In genomic region chr11:82870173-82871030, GRCm38 (mm10) we compare ENCODE assay signal across 8 mouse cellular contexts. TPM values are rescaled to one million over a fixed set of nuclear protein-coding genes. Genes with fewer than 3 reads are reported as not detected.
A peak's percentile ranks its signal among the peaks of the same experiment; 100 is the strongest.
DNase-seq lines count a peak whose midpoint lies in the region; ATAC-seq and TF ChIP-seq lines count a peak whose summit lies in the region.

No protein-coding gene starts in this region.

- H3K4me3 ChIP-seq in thymus, adult 2 months (ENCODE audit: control insufficient read depth, insufficient read depth, low read length) = peak overlapping the region; percentile 83
- H3K4me3 ChIP-seq in embryonic facial prominence, embryonic 10.5 days = peak overlapping the region; percentile 88
- peak overlapping the region; percentile 93 for H3K4me3 ChIP-seq in intestine, embryonic 15.5 days (replicated peaks)
- H3K4me3 ChIP-seq in limb, embryonic 11.5 days (ENCODE audit: low read depth, low read length) = peak overlapping the region; percentile 80
- peak overlapping the region; percentile 66 for H3K4me3 ChIP-seq in midbrain, embryonic 11.5 days (ENCODE audit: low read depth, low read length)
- peak overlapping the region; percentile 89 for H3K4me3 ChIP-seq in small intestine, adult 2 months (ENCODE audit: low read depth, low read length)

- no peaks in the 10 kb centered on the region for H3K27me3 ChIP-seq in thymus, adult 2 months (ENCODE audit: control insufficient read depth, insufficient read depth, low read length)
- H3K27me3 ChIP-seq in embryonic facial prominence, embryonic 10.5 days (replicated peaks; ENCODE audit: low read depth, poor library complexity, severe bottlenecking) = no peaks in the 10 kb centered on the region
- H3K27me3 ChIP-seq in intestine, embryonic 15.5 days (replicated peaks) = no peaks in the 10 kb centered on the region
- no peaks in the 10 kb centered on the region for H3K27me3 ChIP-seq in limb, embryonic 11.5 days (ENCODE audit: control insufficient read depth, insufficient read depth, low read length)
- no peaks in the 10 kb centered on the region for H3K27me3 ChIP-seq in midbrain, embryonic 11.5 days (ENCODE audit: control insufficient read depth, insufficient read depth, low read length)
- no peaks in the 10 kb centered on the region for H3K27me3 ChIP-seq in small intestine, adult 2 months (ENCODE audit: control insufficient read depth, insufficient read depth, low read length)

- peaks cover 7% of the 10 kb centered on the region for H3K4me1 ChIP-seq in thymus, adult 2 months (replicated peaks; ENCODE audit: control insufficient read depth, insufficient read depth, low read length)
- peaks cover 12% of the 10 kb centered on the region for H3K4me1 ChIP-seq in embryonic facial prominence, embryonic 10.5 days
- H3K4me1 ChIP-seq in intestine, embryonic 15.5 days (replicated peaks) = no peaks in the 10 kb centered on the region
- 0 out of 2 replicates have a peak, but pooled peaks cover 2% of the 10 kb centered on the region for H3K4me1 ChIP-seq in limb, embryonic 11.5 days (ENCODE audit: control insufficient read depth, insufficient read depth, low read length)
- H3K4me1 ChIP-seq in midbrain, embryonic 11.5 days (ENCODE audit: control insufficient read depth, insufficient read depth, low read length) = peaks cover 5% of the 10 kb centered on the region
- H3K4me1 ChIP-seq in small intestine, adult 2 months (ENCODE audit: control insufficient read depth, insufficient read depth, insufficient read length, low read length) = no peaks in the 10 kb centered on the region

- WGBS in thymus, adult 2 months = 1% methylated on average over 36 of the region's 36 CpGs
- WGBS in embryonic facial prominence, embryonic 10.5 days = 3% methylated on average over 36 of the region's 36 CpGs
- 2% methylated on average over 36 of the region's 36 CpGs for WGBS in intestine, embryonic 15.5 days
- WGBS in limb, embryonic 11.5 days = 4% methylated on average over 36 of the region's 36 CpGs
- 5% methylated on average over 36 of the region's 36 CpGs for WGBS in midbrain, embryonic 11.5 days
- WGBS in small intestine, adult 2 months = under 1% methylated on average over 35 of the region's 36 CpGs

- peak overlapping the region; percentile 88 for H3K9ac ChIP-seq in intestine, embryonic 15.5 days
- H3K9ac ChIP-seq in limb, embryonic 11.5 days (ENCODE audit: low read length) = peak overlapping the region; percentile 72
- H3K9ac ChIP-seq in midbrain, embryonic 11.5 days (ENCODE audit: low read length) = peak overlapping the region; percentile 71

- peak overlapping the region; percentile 34; the same call in 1 of the 2 replicates for H3K27ac ChIP-seq in thymus, adult 2 months (ENCODE audit: control insufficient read depth, insufficient read depth, low read length)
- H3K27ac ChIP-seq in embryonic facial prominence, embryonic 10.5 days (replicated peaks) = peak overlapping the region; percentile 85
- peak overlapping the region; percentile 63 for H3K27ac ChIP-seq in intestine, embryonic 15.5 days
- H3K27ac ChIP-seq in limb, embryonic 11.5 days (replicated peaks; ENCODE audit: low read depth, low read length) = no peak overlapping the region
- H3K27ac ChIP-seq in midbrain, embryonic 11.5 days (ENCODE audit: low read depth, low read length) = no peak overlapping the region
- peak overlapping the region; percentile 59 for H3K27ac ChIP-seq in small intestine, adult 2 months (ENCODE audit: insufficient read depth, low read depth, low read length)

- no peak for TF ChIP-seq CTCF in thymus, adult 2 months (IDR thresholded peaks at IDR 0.05; ENCODE audit: borderline replicate concordance, control insufficient read depth, extremely low read depth, insufficient read depth, low read length, poor library complexity)
- no peak for TF ChIP-seq CTCF in small intestine, adult 2 months (IDR thresholded peaks at IDR 0.05; ENCODE audit: extremely low read depth, insufficient read length, insufficient replicate concordance, low read depth, low read length)

- DNase-seq in thymus, adult 2 months = peak; percentile 17
- no peak for DNase-seq in thymus, postnatal 4 days
- peak; percentile 60 for DNase-seq in embryonic facial prominence, embryonic 10.5 days (ENCODE audit: low spot score)
- peak; percentile 21 to 34 for DNase-seq in gastrocnemius, postnatal 4 days (ENCODE audit: low spot score in 2 of 2)
- DNase-seq in limb, embryonic 11.5 days (ENCODE audit: low spot score) = no peak
- peak; percentile 93 for DNase-seq in midbrain, embryonic 11.5 days (ENCODE audit: low spot score, missing footprints)

- ATAC-seq in intestine, embryonic 15.5 days = peak; percentile 75
- ATAC-seq in limb, embryonic 11.5 days (ENCODE audit: insufficient number of reproducible peaks, low FRiP score, low TSS enrichment, low read depth) = 0 out of 2 replicates have a peak, but pooled peaks have one; percentile 19
- peak; percentile 25 for ATAC-seq in midbrain, embryonic 11.5 days (ENCODE audit: low FRiP score)

- H3K4me2 ChIP-seq in intestine, embryonic 15.5 days (replicated peaks) = peak overlapping the region; percentile 85
- peak overlapping the region; percentile 72 for H3K4me2 ChIP-seq in limb, embryonic 11.5 days (ENCODE audit: low read depth, severe bottlenecking)
- peak overlapping the region; percentile 67 for H3K4me2 ChIP-seq in midbrain, embryonic 11.5 days

- no peaks in the 10 kb centered on the region for H3K36me3 ChIP-seq in thymus, adult 2 months (ENCODE audit: control insufficient read depth, insufficient read depth, low read length)
- H3K36me3 ChIP-seq in embryonic facial prominence, embryonic 10.5 days (replicated peaks) = no peaks in the 10 kb centered on the region
- no peaks in the 10 kb centered on the region for H3K36me3 ChIP-seq in intestine, embryonic 15.5 days
- no peaks in the 10 kb centered on the region for H3K36me3 ChIP-seq in limb, embryonic 11.5 days (ENCODE audit: control insufficient read depth, insufficient read depth, low read length)
- no peaks in the 10 kb centered on the region for H3K36me3 ChIP-seq in midbrain, embryonic 11.5 days (ENCODE audit: control insufficient read depth, insufficient read depth, low read length)
- no peaks in the 10 kb centered on the region for H3K36me3 ChIP-seq in small intestine, adult 2 months (ENCODE audit: control insufficient read depth, insufficient read depth, low read length)

- H3K9me3 ChIP-seq in embryonic facial prominence, embryonic 10.5 days = no peaks in the 10 kb centered on the region
- no peaks in the 10 kb centered on the region for H3K9me3 ChIP-seq in intestine, embryonic 15.5 days
- H3K9me3 ChIP-seq in limb, embryonic 11.5 days (ENCODE audit: control insufficient read depth, low read length) = no peaks in the 10 kb centered on the region
- H3K9me3 ChIP-seq in midbrain, embryonic 11.5 days (ENCODE audit: control insufficient read depth, low read length) = no peaks in the 10 kb centered on the region

- no peak for TF ChIP-seq POLR2A in thymus, adult 2 months (IDR thresholded peaks at IDR 0.05; ENCODE audit: control insufficient read depth, extremely low read depth, insufficient read depth, low read length, poor library complexity)
- no peak for TF ChIP-seq POLR2A in small intestine, adult 2 months (IDR thresholded peaks at IDR 0.05; ENCODE audit: low read depth, low read length)

RNA-seq across cellular contexts. Expression of gene Rffl, which starts 0.6 kb away (rescaled TPM):
- polyA plus RNA-seq in thymus, adult 2 months (2012; rRNA removed) = 13.4 and 16.3 TPM in 2 replicates
- polyA plus RNA-seq in embryonic facial prominence, embryonic 10.5 days (2016; fragmentation: Nextera tagmentation; extraction: Ambion mirVana) = 11.3 and 11.5 TPM in 2 replicates
- 1 to 10 TPM; 5.4 to 6.0 TPM for total RNA-seq in gastrocnemius, postnatal 4 days (2021)
- 12.5 and 13.8 TPM in 2 replicates for polyA plus RNA-seq in intestine, embryonic 15.5 days (2015; fragmentation: Nextera tagmentation; extraction: Ambion mirVana)
- polyA plus RNA-seq in limb, embryonic 11.5 days (2014; fragmentation: Nextera tagmentation; extraction: Ambion mirVana) = 11.4 and 12.7 TPM in 2 replicates
- polyA plus RNA-seq in midbrain, embryonic 11.5 days (2014; fragmentation: Nextera tagmentation; extraction: Ambion mirVana) = 8.9 and 9.2 TPM in 2 replicates
- 7.0 and 8.9 TPM in 2 replicates for polyA plus RNA-seq in small intestine, adult 2 months (2012; rRNA removed)

RNA-seq across cellular contexts. Expression of gene Rad51d, which starts 20.0 kb away (rescaled TPM):
- 22.0 and 22.6 TPM in 2 replicates for polyA plus RNA-seq in thymus, adult 2 months (2012; rRNA removed)
- polyA plus RNA-seq in embryonic facial prominence, embryonic 10.5 days (2016; fragmentation: Nextera tagmentation; extraction: Ambion mirVana) = 13.7 and 14.7 TPM in 2 replicates
- 10 to 100 TPM in 1 of 2 experiments, 1 to 10 TPM in 1; 9.6 to 10.4 TPM for total RNA-seq in gastrocnemius, postnatal 4 days (2021)
- 12.7 and 16.0 TPM in 2 replicates for polyA plus RNA-seq in intestine, embryonic 15.5 days (2015; fragmentation: Nextera tagmentation; extraction: Ambion mirVana)
- 12.8 and 13.1 TPM in 2 replicates for polyA plus RNA-seq in limb, embryonic 11.5 days (2014; fragmentation: Nextera tagmentation; extraction: Ambion mirVana)
- 13.7 and 17.4 TPM in 2 replicates for polyA plus RNA-seq in midbrain, embryonic 11.5 days (2014; fragmentation: Nextera tagmentation; extraction: Ambion mirVana)
- polyA plus RNA-seq in small intestine, adult 2 months (2012; rRNA removed) = 6.8 and 10.2 TPM in 2 replicates

RNA-seq across cellular contexts. Expression of gene Fndc8, which starts 21.5 kb away (rescaled TPM):
- 0.23 and 0.36 TPM in 2 replicates for polyA plus RNA-seq in thymus, adult 2 months (2012; rRNA removed)
- polyA plus RNA-seq in embryonic facial prominence, embryonic 10.5 days (2016; fragmentation: Nextera tagmentation; extraction: Ambion mirVana) = 0.26 and 0.35 TPM in 2 replicates
- total RNA-seq in gastrocnemius, postnatal 4 days (2021) = not detected
- 0.15 and 0.23 TPM in 2 replicates for polyA plus RNA-seq in intestine, embryonic 15.5 days (2015; fragmentation: Nextera tagmentation; extraction: Ambion mirVana)
- 0.15 and 0.20 TPM in 2 replicates for polyA plus RNA-seq in limb, embryonic 11.5 days (2014; fragmentation: Nextera tagmentation; extraction: Ambion mirVana)
- polyA plus RNA-seq in midbrain, embryonic 11.5 days (2014; fragmentation: Nextera tagmentation; extraction: Ambion mirVana) = 0.19 and 0.30 TPM in 2 replicates
- 0.13 TPM in 1 of 2 replicates, not detected in the other for polyA plus RNA-seq in small intestine, adult 2 months (2012; rRNA removed)

RNA-seq across cellular contexts. Expression of gene Nle1, which starts 37.8 kb away (rescaled TPM):
- polyA plus RNA-seq in thymus, adult 2 months (2012; rRNA removed) = 81.4 and 85.8 TPM in 2 replicates
- polyA plus RNA-seq in embryonic facial prominence, embryonic 10.5 days (2016; fragmentation: Nextera tagmentation; extraction: Ambion mirVana) = 41.2 and 45.6 TPM in 2 replicates
- total RNA-seq in gastrocnemius, postnatal 4 days (2021) = 10 to 100 TPM; 22.3 to 27.4 TPM
- 29.9 and 31.7 TPM in 2 replicates for polyA plus RNA-seq in intestine, embryonic 15.5 days (2015; fragmentation: Nextera tagmentation; extraction: Ambion mirVana)
- 31.2 and 38.6 TPM in 2 replicates for polyA plus RNA-seq in limb, embryonic 11.5 days (2014; fragmentation: Nextera tagmentation; extraction: Ambion mirVana)
- 22.9 and 23.7 TPM in 2 replicates for polyA plus RNA-seq in midbrain, embryonic 11.5 days (2014; fragmentation: Nextera tagmentation; extraction: Ambion mirVana)
- 20.7 and 27.1 TPM in 2 replicates for polyA plus RNA-seq in small intestine, adult 2 months (2012; rRNA removed)

RNA-seq across cellular contexts. Expression of gene Unc45b, which starts 39.9 kb away (rescaled TPM):
- polyA plus RNA-seq in thymus, adult 2 months (2012; rRNA removed) = 1.2 and 7.1 TPM in 2 replicates
- polyA plus RNA-seq in embryonic facial prominence, embryonic 10.5 days (2016; fragmentation: Nextera tagmentation; extraction: Ambion mirVana) = 0.32 and 0.91 TPM in 2 replicates
- 100 to 1,000 TPM; 115 to 124 TPM for total RNA-seq in gastrocnemius, postnatal 4 days (2021)
- 1.8 and 2.1 TPM in 2 replicates for polyA plus RNA-seq in intestine, embryonic 15.5 days (2015; fragmentation: Nextera tagmentation; extraction: Ambion mirVana)
- polyA plus RNA-seq in limb, embryonic 11.5 days (2014; fragmentation: Nextera tagmentation; extraction: Ambion mirVana) = 2.2 and 2.5 TPM in 2 replicates
- 0.10 and 0.21 TPM in 2 replicates for polyA plus RNA-seq in midbrain, embryonic 11.5 days (2014; fragmentation: Nextera tagmentation; extraction: Ambion mirVana)
- 1.0 and 1.7 TPM in 2 replicates for polyA plus RNA-seq in small intestine, adult 2 months (2012; rRNA removed)

Comparison
In these comparisons a context has a peak if more than half of its experiments do, and no peak if none do; other contexts are left out.
1. DNase-seq: peak in thymus, adult 2 months (single experiment), embryonic facial prominence, embryonic 10.5 days (single experiment), gastrocnemius, postnatal 4 days (2 of 2) and midbrain, embryonic 11.5 days (single experiment); none in thymus, postnatal 4 days (single experiment) and limb, embryonic 11.5 days (single experiment).
2. H3K27ac ChIP-seq: peak in thymus, adult 2 months (single experiment), embryonic facial prominence, embryonic 10.5 days (single experiment), intestine, embryonic 15.5 days (single experiment) and small intestine, adult 2 months (single experiment); none in limb, embryonic 11.5 days (single experiment) and midbrain, embryonic 11.5 days (single experiment).
3. ATAC-seq: peak in every context shown above with its lines; median percentile 75 in intestine, embryonic 15.5 days; 25 in midbrain, embryonic 11.5 days; 19 in limb, embryonic 11.5 days.
4. Peak in every context shown above with its lines, with median percentiles within 50 percentile points of each other: H3K4me3 ChIP-seq, H3K4me2 ChIP-seq and H3K9ac ChIP-seq.